Mouse (Mus musculus): ENCODE measurements around the gene Pitpnb. TPM values are rescaled to one million over a fixed set of nuclear protein-coding genes. Genes with fewer than 3 reads are reported as not detected.
A peak's percentile ranks its signal among the peaks of the same experiment; 100 is the strongest.

The Pitpnb gene
- polyA plus RNA-seq, 1 experiment: 0.76 TPM

GRCm38 (mm10) chr5:111416048-111416447 lies 85.5 kb downstream of the Pitpnb start:
- TF ChIP-seq TAL1 (IDR thresholded peaks at IDR 0.05; ENCODE audit: low read length): no peak
- TF ChIP-seq GATA1 (IDR thresholded peaks at IDR 0.05; ENCODE audit: low read length): no peak
- H3K36me3 ChIP-seq (ENCODE audit: control insufficient read depth): no peaks in the 10 kb centered on the region
- H3K9me3 ChIP-seq (ENCODE audit: control insufficient read depth, low read length): no peaks in the 10 kb centered on the region; the same call in 1 of the 2 replicates
- H3K27me3 ChIP-seq (ENCODE audit: control insufficient read depth): peaks cover 90% of the 10 kb centered on the region
- H3K4me1 ChIP-seq (ENCODE audit: control insufficient read depth): no peaks in the 10 kb centered on the region
- H3K4me3 ChIP-seq (replicated peaks): no peak overlapping the region

- TF ChIP-seq TAL1 (IDR thresholded peaks at IDR 0.05; ENCODE audit: low read length): no peak
- no peak for TF ChIP-seq GATA1 (IDR thresholded peaks at IDR 0.05; ENCODE audit: low read length)
- H3K36me3 ChIP-seq (ENCODE audit: control insufficient read depth): no peaks in the 10 kb centered on the region; the same call in 1 of the 2 replicates
- H3K9me3 ChIP-seq (ENCODE audit: control insufficient read depth, low read length): no peaks in the 10 kb centered on the region; the same call in 1 of the 2 replicates
- H3K4me3 ChIP-seq (replicated peaks): peak within 1 kb of the TSS; percentile 45
- H3K4me1 ChIP-seq (ENCODE audit: control insufficient read depth): no peaks in the 10 kb centered on the region
- H3K27me3 ChIP-seq (ENCODE audit: control insufficient read depth): peaks cover 93% of the 10 kb centered on the region
Measured at GRCm38 (mm10) chr5:111416591-111417374, 86.2 kb downstream of the Pitpnb start, which contains the start of gene Mn1. Gene Mn1 (plus strand): TSS chr5:111417362.

GRCm38 (mm10) chr5:111417378-111418131 lies 87.0 kb downstream of the Pitpnb start:
- peak overlapping the region; percentile 45 for H3K4me3 ChIP-seq (replicated peaks)
- no peaks in the 10 kb centered on the region; the same call in 1 of the 2 replicates for H3K9me3 ChIP-seq (ENCODE audit: control insufficient read depth, low read length)
- peaks cover 90% of the 10 kb centered on the region for H3K27me3 ChIP-seq (ENCODE audit: control insufficient read depth)
- TF ChIP-seq GATA1 (IDR thresholded peaks at IDR 0.05; ENCODE audit: low read length) (no peak), TAL1 (IDR thresholded peaks at IDR 0.05; ENCODE audit: low read length) (no peak)
- H3K36me3 ChIP-seq (ENCODE audit: control insufficient read depth): no peaks in the 10 kb centered on the region; the same call in 1 of the 2 replicates
- H3K4me1 ChIP-seq (ENCODE audit: control insufficient read depth): no peaks in the 10 kb centered on the region

- Histone ChIP-seq H3K9me3 (ENCODE audit: control insufficient read depth, low read length) (no peaks in the 10 kb centered on the region; the same call in 1 of the 2 replicates), H3K4me1 (ENCODE audit: control insufficient read depth) (no peaks in the 10 kb centered on the region), H3K36me3 (ENCODE audit: control insufficient read depth) (no peaks in the 10 kb centered on the region; the same call in 1 of the 2 replicates), H3K27me3 (ENCODE audit: control insufficient read depth) (peaks cover 84% of the 10 kb centered on the region), H3K4me3 (replicated peaks) (no peak overlapping the region)
- TF ChIP-seq TAL1 (IDR thresholded peaks at IDR 0.05; ENCODE audit: low read length) (no peak), GATA1 (IDR thresholded peaks at IDR 0.05; ENCODE audit: low read length) (no peak)
Measured at GRCm38 (mm10) chr5:111418202-111419120, 87.9 kb downstream of the Pitpnb start.

GRCm38 (mm10) chr5:111419121-111419881 lies 88.7 kb downstream of the Pitpnb start:
- H3K36me3 ChIP-seq (ENCODE audit: control insufficient read depth): no peaks in the 10 kb centered on the region; the same call in 1 of the 2 replicates
- H3K4me1 ChIP-seq (ENCODE audit: control insufficient read depth): no peaks in the 10 kb centered on the region
- TF ChIP-seq GATA1 (IDR thresholded peaks at IDR 0.05; ENCODE audit: low read length): no peak
- TF ChIP-seq TAL1 (IDR thresholded peaks at IDR 0.05; ENCODE audit: low read length): no peak
- H3K4me3 ChIP-seq (replicated peaks): no peak overlapping the region
- no peaks in the 10 kb centered on the region; the same call in 1 of the 2 replicates for H3K9me3 ChIP-seq (ENCODE audit: control insufficient read depth, low read length)
- H3K27me3 ChIP-seq (ENCODE audit: control insufficient read depth): peaks cover 76% of the 10 kb centered on the region

GRCm38 (mm10) chr5:111420011-111420691 lies 89.6 kb downstream of the Pitpnb start:
- H3K36me3 ChIP-seq (ENCODE audit: control insufficient read depth): no peaks in the 10 kb centered on the region; the same call in 1 of the 2 replicates
- H3K27me3 ChIP-seq (ENCODE audit: control insufficient read depth): peaks cover 67% of the 10 kb centered on the region
- TF ChIP-seq GATA1 (IDR thresholded peaks at IDR 0.05; ENCODE audit: low read length) (no peak), TAL1 (IDR thresholded peaks at IDR 0.05; ENCODE audit: low read length) (no peak)
- H3K9me3 ChIP-seq (ENCODE audit: control insufficient read depth, low read length): no peaks in the 10 kb centered on the region; the same call in 1 of the 2 replicates
- no peaks in the 10 kb centered on the region for H3K4me1 ChIP-seq (ENCODE audit: control insufficient read depth)
- no peak overlapping the region for H3K4me3 ChIP-seq (replicated peaks)

GRCm38 (mm10) chr5:111420896-111421295 lies 90.3 kb downstream of the Pitpnb start:
- TF ChIP-seq GATA1 (IDR thresholded peaks at IDR 0.05; ENCODE audit: low read length): no peak
- no peak for TF ChIP-seq TAL1 (IDR thresholded peaks at IDR 0.05; ENCODE audit: low read length)
- Histone ChIP-seq H3K4me1 (ENCODE audit: control insufficient read depth) (no peaks in the 10 kb centered on the region), H3K27me3 (ENCODE audit: control insufficient read depth) (peaks cover 60% of the 10 kb centered on the region), H3K9me3 (ENCODE audit: control insufficient read depth, low read length) (no peaks in the 10 kb centered on the region; the same call in 1 of the 2 replicates), H3K36me3 (ENCODE audit: control insufficient read depth) (no peaks in the 10 kb centered on the region; the same call in 1 of the 2 replicates), H3K4me3 (replicated peaks) (no peak overlapping the region)

Data from erythroblast, embryonic 14.5 days (primary cell).